Mouse (Mus musculus) heart, embryonic 11.5 days (tissue): ENCODE results near the gene Scube1. TPM values are rescaled to one million over a fixed set of nuclear protein-coding genes. Genes with fewer than 3 reads are reported as not detected.

Experiments
- ATAC-seq: fragments of 200-750 bp; cut with Nextera tagmentation; replicated peaks from 2 replicates; pipeline ENCODE4 v1.8.0; 2017; ENCODE audit warnings: moderate library complexity; ENCODE audit not compliant: insufficient number of reproducible peaks, low FRiP score, low TSS enrichment
- H3K27ac ChIP-seq: fragments of 300-500 bp; sonication (generic); 2 replicates; pipeline ENCODE4 v1.5.1; 2014; ENCODE audit warnings: mild to moderate bottlenecking, low read depth, low read length
- H3K27me3 ChIP-seq: fragments of 300-500 bp; sonication (generic); 2 replicates; pipeline ENCODE4 v1.6.1; 2014; ENCODE audit warnings: mild to moderate bottlenecking, low read length, mixed read lengths; ENCODE audit not compliant: control insufficient read depth, insufficient read depth
- H3K36me3 ChIP-seq: fragments of 300-500 bp; sonication (generic); 2 replicates; pipeline ENCODE4 v1.6.1; 2014; ENCODE audit warnings: mild to moderate bottlenecking, low read length, moderate library complexity, mixed read lengths; ENCODE audit not compliant: control insufficient read depth, insufficient read depth
- H3K4me1 ChIP-seq: fragments of 300-500 bp; sonication (generic); 2 replicates; pipeline ENCODE4 v1.6.1; 2014; ENCODE audit warnings: low read length; ENCODE audit not compliant: control insufficient read depth, insufficient read depth
- H3K4me2 ChIP-seq: fragments of 300-500 bp; sonication (generic); 2 replicates; pipeline ENCODE4 v1.6.1; 2014; ENCODE audit warnings: mild to moderate bottlenecking, moderate library complexity
- H3K4me3 ChIP-seq: fragments of 300-500 bp; sonication (generic); 2 replicates; pipeline ENCODE4 v1.5.1; 2014; ENCODE audit warnings: low read depth, low read length
- H3K9ac ChIP-seq: fragments of 300-500 bp; sonication (generic); 2 replicates; pipeline ENCODE4 v1.6.1; 2014; ENCODE audit warnings: mild to moderate bottlenecking, low read depth, low read length, moderate library complexity
- H3K9me3 ChIP-seq: fragments of 300-500 bp; sonication (generic); replicated peaks from 2 replicates; pipeline ENCODE4 v1.6.1; 2016; ENCODE audit warnings: low read length; ENCODE audit not compliant: control insufficient read depth
- WGBS: fragments of 180-500 bp; shearing (Covaris S2); extraction: QIAGEN DNeasy Blood & Tissue Kit; methylation state at CpG from one replicate; pipeline ENCODE4 v1.1.7; 2014; ENCODE audit not compliant: insufficient replicate concordance; 5-methylcytosine and 5-hydroxymethylcytosine counted together
- polyA plus RNA-seq: library from polyadenylated mRNA; unstranded; fragments of >200 nt; fragmentation: Nextera tagmentation; extraction: Ambion mirVana; gene quantifications from 2 replicates; pipeline ENCODE4 v1.2.1, GENCODE M21; 2014

The Scube1 gene
- polyA plus RNA-seq, 1 experiment from 2014 or later = 9.3 TPM

GRCm38 (mm10) chr15:83594513-83595363, 130.1 kb downstream of the Scube1 start, which contains the start of gene Ttll12:
Gene Ttll12, minus strand, starts transcription at chr15:83595157.
- Histone ChIP-seq H3K27me3 (no peaks in the 10 kb centered on the region), H3K9ac (peak within 1 kb of the TSS; percentile 82), H3K4me3 (peak within 1 kb of the TSS; percentile 56), H3K9me3 (no peaks in the 10 kb centered on the region), H3K4me1 (peaks cover 20% of the 10 kb centered on the region), H3K36me3 (no peaks in the 10 kb centered on the region), H3K27ac (peak within 1 kb of the TSS; percentile 73), H3K4me2 (peak within 1 kb of the TSS; percentile 83)
- WGBS = under 1% methylated on average over 68 of the region's 68 CpGs
- ATAC-seq = peak; percentile 84

GRCm38 (mm10) chr15:83593702-83594512, 130.9 kb downstream of the Scube1 start:
- peaks cover 20% of the 10 kb centered on the region for H3K4me1 ChIP-seq
- peak overlapping the region; percentile 82 for H3K9ac ChIP-seq
- 9% methylated on average over 19 of the region's 19 CpGs for WGBS
- peak; percentile 68 for ATAC-seq
- no peaks in the 10 kb centered on the region for H3K9me3 ChIP-seq
- peak overlapping the region; percentile 83 for H3K4me2 ChIP-seq
- peak overlapping the region; percentile 56 for H3K4me3 ChIP-seq
- no peaks in the 10 kb centered on the region for H3K36me3 ChIP-seq
- no peaks in the 10 kb centered on the region for H3K27me3 ChIP-seq
- H3K27ac ChIP-seq = peak overlapping the region; percentile 36

GRCm38 (mm10) chr15:83593189-83593585, 131.6 kb downstream of the Scube1 start:
- Histone ChIP-seq H3K4me1 (peaks cover 20% of the 10 kb centered on the region), H3K36me3 (0 out of 2 replicates have a peak, but pooled peaks cover under 1% of the 10 kb centered on the region), H3K27me3 (no peaks in the 10 kb centered on the region), H3K9ac (peak overlapping the region; percentile 82), H3K4me3 (peak overlapping the region; percentile 56), H3K27ac (peak overlapping the region; percentile 36), H3K9me3 (no peaks in the 10 kb centered on the region), H3K4me2 (peak overlapping the region; percentile 83)
- ATAC-seq = no peak

GRCm38 (mm10) chr15:83592260-83593188, 132.3 kb downstream of the Scube1 start:
- H3K4me3 ChIP-seq = peak overlapping the region; percentile 56; the same call in 1 of the 2 replicates
- H3K27me3 ChIP-seq = no peaks in the 10 kb centered on the region
- 40% methylated on average over 8 of the region's 8 CpGs for WGBS
- peak overlapping the region; percentile 67 for H3K27ac ChIP-seq
- no peak for ATAC-seq
- no peaks in the 10 kb centered on the region for H3K9me3 ChIP-seq
- peak overlapping the region; percentile 83 for H3K4me2 ChIP-seq
- peaks cover 20% of the 10 kb centered on the region for H3K4me1 ChIP-seq
- H3K36me3 ChIP-seq = peaks cover 3% of the 10 kb centered on the region; the same call in 1 of the 2 replicates
- peak overlapping the region; percentile 82; the same call in 1 of the 2 replicates for H3K9ac ChIP-seq

GRCm38 (mm10) chr15:83591758-83592157, 133.1 kb downstream of the Scube1 start:
- Histone ChIP-seq H3K27me3 (no peaks in the 10 kb centered on the region), H3K4me2 (peak overlapping the region; percentile 17; the same call in 1 of the 2 replicates), H3K4me1 (peaks cover 20% of the 10 kb centered on the region), H3K36me3 (peaks cover 9% of the 10 kb centered on the region), H3K4me3 (no peak overlapping the region), H3K9me3 (no peaks in the 10 kb centered on the region), H3K9ac (0 out of 2 replicates have a peak overlapping the region, but pooled peaks have one; percentile 29), H3K27ac (no peak overlapping the region)
- ATAC-seq = no peak
- 82% methylated on average over 6 of the region's 6 CpGs for WGBS

GRCm38 (mm10) chr15:83590841-83591240, 134.0 kb downstream of the Scube1 start:
- no peak overlapping the region for H3K27ac ChIP-seq
- H3K4me1 ChIP-seq = peaks cover 20% of the 10 kb centered on the region
- H3K9me3 ChIP-seq = peaks cover 4% of the 10 kb centered on the region
- no peak for ATAC-seq
- peaks cover 18% of the 10 kb centered on the region for H3K36me3 ChIP-seq
- no peak overlapping the region for H3K4me3 ChIP-seq
- H3K4me2 ChIP-seq = no peak overlapping the region; the same call in 1 of the 2 replicates
- H3K27me3 ChIP-seq = no peaks in the 10 kb centered on the region
- H3K9ac ChIP-seq = no peak overlapping the region
- 86% methylated on average over 4 of the region's 4 CpGs for WGBS

- no peak overlapping the region for H3K27ac ChIP-seq
- 78% methylated on average over 6 of the region's 6 CpGs for WGBS
- no peak overlapping the region for H3K9ac ChIP-seq
- peaks cover 5% of the 10 kb centered on the region for H3K9me3 ChIP-seq
- no peak overlapping the region for H3K4me2 ChIP-seq
- H3K4me3 ChIP-seq = no peak overlapping the region
- no peak for ATAC-seq
- peaks cover 43% of the 10 kb centered on the region for H3K36me3 ChIP-seq
- no peaks in the 10 kb centered on the region for H3K27me3 ChIP-seq
- no peaks in the 10 kb centered on the region for H3K4me1 ChIP-seq
Measured at GRCm38 (mm10) chr15:83584741-83585220, 140.0 kb downstream of the Scube1 start.
